Mouse (Mus musculus) stomach, embryonic 14.5 days (tissue): ENCODE measurements around the gene Cadm1. TPM values are rescaled to one million over a fixed set of nuclear protein-coding genes. Genes with fewer than 3 reads are reported as not detected.

Experiments used
- ATAC-seq: fragments of 200-750 bp; cut with Nextera tagmentation; 2 replicates; pipeline ENCODE4 v1.8.0; 2017; ENCODE audit warnings: low read depth, moderate TSS enrichment; ENCODE audit not compliant: insufficient number of reproducible peaks, insufficient read depth, low FRiP score
- H3K27ac ChIP-seq: fragments of 300-500 bp; sonication (generic); 2 replicates; pipeline ENCODE4 v1.5.1; 2014; ENCODE audit warnings: mild to moderate bottlenecking, low read length, moderate library complexity, mixed read lengths
- H3K27me3 ChIP-seq: fragments of 300-500 bp; sonication (generic); 2 replicates; pipeline ENCODE4 v1.6.1; 2014; ENCODE audit warnings: low read length, control low read depth, mixed read lengths; ENCODE audit not compliant: control insufficient read depth, insufficient read depth
- H3K36me3 ChIP-seq: fragments of 300-500 bp; sonication (generic); 2 replicates; pipeline ENCODE4 v1.6.1; 2014; ENCODE audit warnings: mild to moderate bottlenecking, control low read depth, low read length, moderate library complexity, mixed read lengths; ENCODE audit not compliant: control insufficient read depth, insufficient read depth
- H3K4me1 ChIP-seq: fragments of 300-500 bp; sonication (generic); 2 replicates; pipeline ENCODE4 v1.6.1; 2014; ENCODE audit warnings: low read length, control low read depth, mixed read lengths; ENCODE audit not compliant: control insufficient read depth, insufficient read depth
- H3K4me2 ChIP-seq: fragments of 300-500 bp; sonication (generic); replicated peaks from 2 replicates; pipeline ENCODE4 v1.6.1; 2014; ENCODE audit warnings: low read depth, low read length, control low read depth
- H3K4me3 ChIP-seq: fragments of 300-500 bp; sonication (generic); 2 replicates; pipeline ENCODE4 v1.5.1; 2014; ENCODE audit warnings: low read depth, low read length, control low read depth
- H3K9ac ChIP-seq: fragments of 300-500 bp; sonication (generic); replicated peaks from 2 replicates; pipeline ENCODE4 v1.6.1; 2014; ENCODE audit warnings: low read depth, mild to moderate bottlenecking, control low read depth, low read length, moderate library complexity, mixed read lengths
- H3K9me3 ChIP-seq: fragments of 300-500 bp; sonication (generic); 2 replicates; pipeline ENCODE4 v1.6.1; 2016; ENCODE audit warnings: low read depth, low read length, control low read depth; ENCODE audit not compliant: control insufficient read depth
- WGBS: fragments of 180-500 bp; shearing (Covaris S2); extraction: QIAGEN DNeasy Blood & Tissue Kit; methylation state at CpG from one replicate; pipeline ENCODE4 v1.1.7; 2014; 5-methylcytosine and 5-hydroxymethylcytosine counted together
- polyA plus RNA-seq: library from polyadenylated mRNA; unstranded; fragments of >200 nt; fragmentation: Nextera tagmentation; extraction: Ambion mirVana; gene quantifications from 2 replicates; pipeline ENCODE4 v1.2.1, GENCODE M21; 2014

Gene Cadm1
- polyA plus RNA-seq, 1 experiment from 2014 or later, result 70.5 TPM

GRCm38 (mm10) chr9:47516238-47516637, 13.7 kb upstream of the Cadm1 start:
- Histone ChIP-seq H3K36me3 (no peaks in the 10 kb centered on the region), H3K9ac (no peak overlapping the region), H3K4me3 (no peak overlapping the region), H3K4me1 (no peaks in the 10 kb centered on the region), H3K27me3 (no peaks in the 10 kb centered on the region), H3K4me2 (no peak overlapping the region), H3K9me3 (no peaks in the 10 kb centered on the region), H3K27ac (no peak overlapping the region)
- 60% methylated on average over 4 of the region's 4 CpGs for WGBS
- no peak for ATAC-seq

GRCm38 (mm10) chr9:47527290-47527689, 2.7 kb upstream of the Cadm1 start:
- Histone ChIP-seq H3K4me2 (no peak overlapping the region), H3K27me3 (no peaks in the 10 kb centered on the region), H3K9ac (no peak overlapping the region), H3K4me1 (peaks cover 15% of the 10 kb centered on the region; the same call in 1 of the 2 replicates), H3K36me3 (no peaks in the 10 kb centered on the region), H3K27ac (no peak overlapping the region), H3K9me3 (no peaks in the 10 kb centered on the region), H3K4me3 (no peak overlapping the region)
- ATAC-seq, result no peak
- WGBS, result 95% methylated on average over 9 of the region's 9 CpGs

DNA sequence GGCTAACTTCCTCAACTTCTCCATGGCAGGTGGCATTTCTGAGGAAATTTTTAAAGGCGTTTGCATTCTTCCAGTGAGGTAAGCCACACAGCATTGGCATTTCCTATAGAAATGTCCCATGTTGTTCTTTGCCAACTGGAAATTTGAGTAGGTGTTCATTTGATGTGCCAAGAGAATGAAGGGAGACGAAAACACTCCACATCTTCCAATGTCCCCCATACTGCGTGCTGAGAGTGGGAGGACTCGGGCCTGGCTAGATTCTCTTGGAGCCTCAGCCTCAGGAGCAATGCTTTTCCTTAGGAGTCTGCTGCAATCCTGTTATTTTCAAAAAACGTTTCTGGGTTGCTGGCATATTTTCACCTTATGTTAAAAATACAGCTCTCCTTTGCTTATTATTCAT, 2.2 kb upstream of the Cadm1 start:
- H3K9me3 ChIP-seq, result no peaks in the 10 kb centered on the region
- ATAC-seq, result no peak
- H3K4me2 ChIP-seq, result no peak overlapping the region
- WGBS, result 80% methylated on average over 5 of the region's 5 CpGs
- no peak overlapping the region for H3K27ac ChIP-seq
- H3K27me3 ChIP-seq, result no peaks in the 10 kb centered on the region
- H3K4me3 ChIP-seq, result no peak overlapping the region
- H3K9ac ChIP-seq, result no peak overlapping the region
- H3K36me3 ChIP-seq, result no peaks in the 10 kb centered on the region
- peaks cover 18% of the 10 kb centered on the region; the same call in 1 of the 2 replicates for H3K4me1 ChIP-seq

GRCm38 (mm10) chr9:47529182-47529581, 791 bp upstream of the Cadm1 start:
- no peaks in the 10 kb centered on the region for H3K9me3 ChIP-seq
- no peaks in the 10 kb centered on the region for H3K27me3 ChIP-seq
- H3K36me3 ChIP-seq, result no peaks in the 10 kb centered on the region
- H3K4me3 ChIP-seq, result peak overlapping the region; percentile 46
- H3K4me1 ChIP-seq, result peaks cover 18% of the 10 kb centered on the region; the same call in 1 of the 2 replicates
- 0 out of 2 replicates have a peak overlapping the region, but pooled peaks have one; percentile 36 for H3K9ac ChIP-seq
- 7% methylated on average over 11 of the region's 11 CpGs for WGBS
- no peak overlapping the region; the same call in 1 of the 2 replicates for H3K27ac ChIP-seq
- ATAC-seq, result no peak
- peak overlapping the region; percentile 98 for H3K4me2 ChIP-seq

GRCm38 (mm10) chr9:47530544-47530921, 560 bp downstream of the Cadm1 start:
- under 1% methylated on average over 27 of the region's 30 CpGs for WGBS
- no peaks in the 10 kb centered on the region for H3K9me3 ChIP-seq
- H3K4me3 ChIP-seq, result peak overlapping the region; percentile 46
- H3K36me3 ChIP-seq, result no peaks in the 10 kb centered on the region
- H3K27me3 ChIP-seq, result no peaks in the 10 kb centered on the region
- peak overlapping the region; percentile 61 for H3K9ac ChIP-seq
- H3K4me2 ChIP-seq, result peak overlapping the region; percentile 98
- ATAC-seq, result peak; percentile 5; the same call in 1 of the 2 replicates
- H3K27ac ChIP-seq, result peak overlapping the region; percentile 17; the same call in 1 of the 2 replicates
- peaks cover 18% of the 10 kb centered on the region; the same call in 1 of the 2 replicates for H3K4me1 ChIP-seq

DNA sequence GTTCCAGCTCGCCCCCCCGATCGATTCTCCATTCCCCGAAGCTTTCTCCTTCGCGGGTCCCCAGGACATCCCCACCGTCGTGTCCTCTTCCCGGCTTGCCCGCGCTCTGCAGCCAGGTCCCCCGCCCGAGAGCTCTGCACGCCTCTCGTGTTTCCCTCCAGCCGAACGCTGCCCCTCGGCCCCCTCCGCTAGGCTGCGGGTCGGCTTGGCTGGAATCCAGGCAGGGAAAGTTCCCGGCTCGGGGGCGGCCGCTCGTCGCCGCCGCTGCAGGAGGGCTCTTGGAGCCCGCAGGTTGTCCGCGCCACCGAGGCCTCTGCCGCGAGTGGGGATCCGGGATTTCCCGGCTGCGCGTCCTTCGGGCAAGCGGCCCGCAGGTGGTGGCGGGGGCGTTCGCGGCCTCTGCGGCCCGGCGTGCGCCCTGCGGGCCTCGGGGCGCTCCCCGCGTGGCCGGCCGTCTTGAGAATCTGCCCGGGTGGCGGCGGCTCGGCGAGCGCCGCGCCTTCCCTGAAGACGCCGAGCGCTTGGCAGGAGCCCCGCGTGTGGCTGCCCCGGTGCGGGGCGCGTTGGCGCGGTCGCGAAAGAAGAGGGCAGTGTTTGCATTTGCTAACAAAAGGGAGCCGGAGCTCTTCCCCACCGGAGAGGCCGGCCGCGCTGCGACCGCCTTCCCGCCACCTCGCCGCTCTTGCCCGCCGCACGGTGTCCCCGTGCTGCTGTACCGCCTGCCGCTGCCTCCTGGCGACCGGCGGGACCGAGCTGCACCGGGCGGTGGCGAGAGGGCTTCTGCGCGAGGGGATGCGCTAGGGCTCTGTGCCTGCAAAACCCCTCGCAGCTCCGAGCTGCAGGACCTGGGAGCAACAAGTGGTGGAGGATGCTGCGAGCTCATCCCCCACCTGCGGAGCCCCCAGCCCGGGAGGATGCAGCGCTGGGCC, 1.2 kb downstream of the Cadm1 start:
- peak overlapping the region; percentile 17 for H3K27ac ChIP-seq
- WGBS, result under 1% methylated on average over 110 of the region's 110 CpGs
- ATAC-seq, result 0 out of 2 replicates have a peak, but pooled peaks have one; percentile 53

GRCm38 (mm10) chr9:47532215-47532865, 2.4 kb downstream of the Cadm1 start:
- H3K9ac ChIP-seq, result no peak overlapping the region
- no peak overlapping the region for H3K27ac ChIP-seq
- 5% methylated on average over 20 of the region's 20 CpGs for WGBS
- H3K4me1 ChIP-seq, result peaks cover 18% of the 10 kb centered on the region; the same call in 1 of the 2 replicates
- peak overlapping the region; percentile 46 for H3K4me3 ChIP-seq
- H3K36me3 ChIP-seq, result no peaks in the 10 kb centered on the region
- no peak for ATAC-seq
- H3K4me2 ChIP-seq, result peak overlapping the region; percentile 98
- H3K9me3 ChIP-seq, result no peaks in the 10 kb centered on the region
- H3K27me3 ChIP-seq, result no peaks in the 10 kb centered on the region

More for the DNA sequence above, 1.2 kb downstream of the Cadm1 start:
- Histone ChIP-seq H3K9ac (peak overlapping the region; percentile 61), H3K4me2 (peak overlapping the region; percentile 98), H3K36me3 (no peaks in the 10 kb centered on the region), H3K4me3 (peak overlapping the region; percentile 46), H3K27me3 (no peaks in the 10 kb centered on the region), H3K4me1 (peaks cover 18% of the 10 kb centered on the region; the same call in 1 of the 2 replicates), H3K9me3 (no peaks in the 10 kb centered on the region)

- no peak for ATAC-seq
- Histone ChIP-seq H3K27ac (no peak overlapping the region), H3K36me3 (no peaks in the 10 kb centered on the region), H3K4me2 (peak overlapping the region; percentile 23), H3K27me3 (no peaks in the 10 kb centered on the region), H3K9me3 (no peaks in the 10 kb centered on the region), H3K4me3 (peak overlapping the region; percentile 12; the same call in 1 of the 2 replicates), H3K4me1 (peaks cover 18% of the 10 kb centered on the region; the same call in 1 of the 2 replicates), H3K9ac (no peak overlapping the region)
- WGBS, result 46% methylated on average over 8 of the region's 8 CpGs
Measured at GRCm38 (mm10) chr9:47533461-47533860, 3.5 kb downstream of the Cadm1 start.
